Mouse (Mus musculus) lung, postnatal 25 days (tissue): ENCODE measurements around the gene Ppp2r5d.

ENCODE experiments used
- DNase-seq: peaks from one replicate; pipeline ENCODE4 v3.0.0; 2022; ENCODE audit warnings: low spot score

Gene Ppp2r5d

GRCm38 (mm10) chr17:46721077-46721476, 16.2 kb upstream of the Ppp2r5d start:
- DNase-seq: no peak

- no peak for DNase-seq
Measured at GRCm38 (mm10) chr17:46714756-46715481, 10.0 kb upstream of the Ppp2r5d start.

DNA sequence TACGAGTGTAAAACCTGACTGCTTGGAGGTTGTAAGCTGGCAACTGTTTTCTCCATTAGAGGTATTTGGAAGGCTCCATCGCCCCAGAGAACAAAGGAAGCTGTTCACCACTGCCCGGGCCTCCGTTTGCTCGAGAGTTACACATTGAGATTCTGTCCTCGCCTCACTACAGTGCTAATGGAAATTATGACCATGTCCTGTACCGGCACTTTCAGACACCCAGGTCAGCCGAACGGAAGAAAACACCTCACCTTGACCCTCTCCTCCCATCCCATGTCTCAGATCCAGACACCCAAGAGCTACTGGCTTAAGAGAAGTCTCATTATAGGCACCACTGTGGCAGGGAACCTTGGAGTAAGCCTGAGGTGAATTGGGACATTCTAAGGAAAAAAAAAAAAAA, 8.9 kb upstream of the Ppp2r5d start:
- DNase-seq: no peak

DNA sequence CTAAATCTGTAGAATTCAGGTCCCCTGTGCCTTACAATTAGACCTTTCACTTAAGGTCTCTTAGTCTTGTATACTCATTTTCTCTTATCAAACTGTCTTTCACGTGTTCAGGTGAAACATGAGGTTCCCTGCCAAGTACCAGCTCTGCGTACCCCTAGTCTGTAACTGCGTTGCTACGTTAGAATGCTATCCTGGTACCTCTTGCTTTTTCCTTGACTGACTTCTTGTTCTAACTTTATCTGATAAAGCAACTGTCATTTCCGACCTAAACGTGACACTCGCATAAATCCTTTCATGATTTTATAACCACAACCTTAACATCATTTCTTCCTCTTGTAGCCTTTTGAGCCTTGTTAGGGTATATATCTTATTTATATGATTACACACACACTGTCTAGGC, 7.5 kb upstream of the Ppp2r5d start:
- no peak for DNase-seq

DNA sequence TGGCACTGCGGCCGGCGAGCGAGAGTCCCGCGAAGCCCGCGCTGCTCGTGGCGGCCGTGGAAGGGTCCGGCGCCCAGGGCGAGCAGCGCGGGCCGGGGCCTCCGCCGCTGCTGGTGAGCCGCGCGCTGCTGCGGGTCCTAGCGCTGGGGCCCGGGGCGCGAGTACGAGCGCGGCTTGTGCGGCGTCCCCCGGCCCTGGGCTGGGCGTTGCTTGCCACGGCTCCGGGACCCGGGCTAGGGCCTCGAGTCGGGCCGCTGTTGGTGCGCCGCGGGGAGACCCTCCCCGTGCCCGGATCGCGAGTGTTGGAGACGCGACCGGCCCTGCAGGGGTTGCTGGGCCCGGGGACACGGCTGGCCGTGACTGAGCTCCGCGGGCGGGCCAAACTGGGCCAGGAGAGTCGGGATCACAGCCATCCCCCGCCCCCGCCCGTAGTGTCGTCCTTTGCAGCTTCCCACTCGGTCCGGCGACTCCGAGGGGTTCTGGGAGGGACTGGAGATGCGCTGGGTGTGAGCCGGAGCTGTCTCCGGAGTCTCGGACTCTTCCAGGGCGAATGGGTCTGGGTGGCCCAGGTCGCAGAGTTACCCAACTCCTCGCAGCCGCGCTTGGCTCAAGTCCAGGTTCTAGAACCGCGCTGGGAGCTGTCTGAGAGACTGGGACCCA, 6.8 kb upstream of the Ppp2r5d start:
- DNase-seq: no peak

DNA sequence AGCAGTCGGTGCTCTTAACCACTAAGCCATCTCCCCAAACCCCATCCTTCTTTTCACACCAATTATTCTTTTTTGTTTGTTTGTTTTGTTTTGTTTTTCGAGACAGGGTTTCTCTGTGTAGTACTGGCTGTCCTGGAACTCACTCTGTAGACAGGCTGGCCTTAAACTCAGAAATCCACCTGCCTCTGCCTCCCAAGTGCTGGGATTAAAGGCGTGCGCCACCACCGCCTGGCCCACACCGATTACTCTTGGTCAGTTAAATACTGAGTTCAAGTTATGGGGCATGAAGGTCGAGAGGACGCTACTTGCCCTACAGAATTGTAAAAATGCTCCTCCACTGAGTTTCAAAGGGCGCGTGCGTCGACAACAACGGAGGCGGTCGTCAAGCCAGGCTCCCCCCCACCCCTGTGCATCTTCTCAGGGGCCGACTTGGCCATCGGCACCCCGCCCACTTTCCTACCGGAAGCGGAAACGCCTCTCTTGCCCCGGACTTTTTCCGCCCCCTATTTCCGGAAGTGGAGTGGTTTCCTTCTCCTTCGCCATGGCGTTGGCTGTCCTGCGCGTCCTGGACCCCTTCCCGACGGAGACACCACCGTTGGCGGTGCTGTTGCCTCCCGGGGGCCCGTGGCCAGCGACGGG, 6.2 kb upstream of the Ppp2r5d start, which contains the start of gene Pex6:
Gene Pex6 (plus strand): TSS at position 505 of the 639 bp plus-strand sequence.
- DNase-seq: peak; percentile 93

GRCm38 (mm10) chr17:46706375-46707089, 1.6 kb upstream of the Ppp2r5d start:
- DNase-seq: peak; percentile 56

DNA sequence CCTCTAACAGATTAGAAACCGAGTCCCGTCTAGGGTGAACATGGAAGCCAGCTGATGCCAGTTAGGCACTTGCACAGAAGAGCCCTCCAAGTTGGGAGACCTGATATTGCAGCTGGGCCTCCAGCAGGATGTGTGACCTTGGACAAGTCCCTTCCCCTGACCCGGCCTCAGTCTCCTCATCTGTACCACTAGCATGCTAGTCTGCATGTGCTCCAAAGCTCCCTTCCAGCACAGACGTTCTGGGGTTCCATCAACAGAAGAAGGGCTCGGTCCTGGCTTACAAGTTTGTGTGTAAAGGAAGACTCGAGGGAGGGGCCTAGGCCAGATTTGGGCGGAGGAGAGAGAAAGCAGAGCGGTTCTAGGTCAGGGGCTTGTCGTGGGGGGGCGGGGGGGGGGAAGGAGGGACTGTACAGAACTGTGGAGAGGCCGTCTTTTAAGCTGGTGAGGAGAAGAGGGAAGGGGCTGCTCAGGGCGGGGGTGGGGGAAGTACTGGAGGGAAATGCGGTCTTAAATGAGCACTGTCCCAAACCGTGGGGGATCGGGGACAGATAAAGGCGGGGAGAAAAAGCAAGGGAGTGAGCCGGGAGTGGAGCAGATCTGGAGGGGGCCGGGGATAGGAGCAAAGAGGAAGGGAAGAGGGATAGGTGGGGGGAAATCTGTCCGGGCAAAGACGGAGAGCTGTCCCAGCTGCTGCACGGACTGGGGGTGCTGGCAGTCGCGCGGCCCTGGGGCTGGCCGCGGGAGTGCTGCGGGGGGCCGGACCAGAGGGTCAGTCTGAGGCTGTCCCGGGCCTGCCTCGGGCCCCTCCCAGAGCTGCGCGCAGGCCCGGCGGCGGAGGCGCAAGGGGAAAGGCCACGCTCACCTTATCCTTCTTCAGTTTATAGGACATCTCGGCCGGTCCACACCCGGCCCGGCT, 682 bp downstream of the Ppp2r5d start:
- no peak for DNase-seq

DNA sequence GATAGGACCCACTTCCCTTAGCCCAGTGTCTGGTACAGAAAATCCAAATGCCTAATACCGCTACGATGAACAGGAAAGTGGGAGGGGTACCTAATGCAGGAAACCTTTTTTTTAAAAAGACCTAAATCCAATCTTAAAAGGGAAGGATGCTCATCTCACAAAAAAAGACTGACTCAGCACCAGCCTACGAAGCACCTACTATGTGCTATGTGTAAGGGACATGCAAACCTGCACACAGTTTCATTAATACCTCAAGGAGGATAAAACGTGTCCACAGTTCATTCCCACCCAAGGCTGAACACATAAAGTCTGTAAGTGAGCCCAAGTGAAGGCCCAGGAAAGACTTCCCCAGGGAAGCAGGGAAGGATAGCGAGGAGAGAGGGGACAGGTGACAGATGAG, 2.4 kb downstream of the Ppp2r5d start:
- no peak for DNase-seq

GRCm38 (mm10) chr17:46702100-46702499, 2.8 kb downstream of the Ppp2r5d start:
- no peak for DNase-seq

- no peak for DNase-seq
Measured at GRCm38 (mm10) chr17:46701489-46701888, 3.4 kb downstream of the Ppp2r5d start.

GRCm38 (mm10) chr17:46699912-46700311, 5.0 kb downstream of the Ppp2r5d start:
- DNase-seq: no peak

DNA sequence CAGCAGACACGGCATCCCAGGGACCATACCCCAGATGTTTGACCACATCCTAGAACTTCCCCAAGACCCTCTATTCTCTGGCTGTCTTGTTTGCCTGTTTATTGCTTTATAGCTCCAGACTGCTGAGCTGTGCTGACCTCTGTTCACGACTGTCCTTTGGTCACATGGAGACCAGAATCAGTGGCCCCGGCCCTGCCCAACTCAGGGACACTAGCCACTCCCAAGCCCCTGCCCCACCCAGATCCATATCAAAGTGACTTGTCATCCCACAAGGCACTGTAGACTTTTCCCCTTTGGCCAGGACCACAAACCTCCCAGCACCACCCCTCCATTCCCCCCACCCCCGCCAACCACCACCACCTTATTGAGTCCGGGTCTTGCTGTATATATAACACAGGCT, 5.7 kb downstream of the Ppp2r5d start:
- no peak for DNase-seq

GRCm38 (mm10) chr17:46698515-46698914, 6.4 kb downstream of the Ppp2r5d start:
- DNase-seq: no peak

DNA sequence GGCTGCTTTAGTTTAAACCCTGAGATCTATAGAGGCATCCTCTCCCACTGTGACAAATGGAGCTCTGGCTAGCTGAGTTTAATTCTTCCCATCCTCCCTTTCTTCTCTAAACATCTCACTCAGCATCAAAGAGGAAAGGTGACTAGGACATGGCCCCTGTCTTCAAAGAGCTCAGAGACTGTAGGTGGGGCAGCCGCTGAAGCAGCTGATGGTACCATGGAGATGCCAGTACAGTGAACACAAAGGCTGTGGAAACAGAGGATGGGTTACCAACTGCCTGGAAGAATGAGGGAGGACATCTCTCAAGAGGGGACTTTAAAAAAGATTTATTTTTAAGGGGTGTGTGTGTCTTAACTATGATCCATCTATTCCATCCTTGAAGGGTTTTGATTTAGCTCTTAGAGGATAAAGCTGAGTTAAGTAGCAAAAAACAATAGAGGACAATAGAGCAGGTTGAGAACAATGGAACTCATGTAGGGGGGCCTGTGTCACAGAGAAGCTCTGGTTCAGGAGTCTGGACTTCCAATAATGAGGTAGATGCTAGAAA, 10.3 kb downstream of the Ppp2r5d start:
- DNase-seq: no peak

DNA sequence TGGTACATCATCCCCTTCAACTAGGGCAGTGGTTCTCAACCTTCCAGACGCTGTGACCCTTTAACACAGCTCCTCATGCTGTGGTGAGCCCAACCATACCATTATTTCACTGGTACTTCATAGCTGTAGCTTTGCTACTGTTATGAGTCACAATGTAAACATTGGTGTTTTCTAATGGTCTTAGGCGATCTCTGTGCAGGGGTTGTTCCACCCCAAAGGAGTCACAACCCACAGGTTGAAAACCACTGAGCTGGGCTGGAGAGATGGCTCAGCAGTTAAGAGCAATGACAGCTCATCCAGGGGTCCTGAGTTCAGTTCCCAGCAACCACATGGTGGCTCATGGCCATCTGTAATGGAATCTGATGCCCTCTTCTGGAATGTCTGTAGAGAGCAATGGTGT, 13.5 kb downstream of the Ppp2r5d start:
- no peak for DNase-seq

- DNase-seq: no peak
Measured at GRCm38 (mm10) chr17:46690665-46691064, 14.2 kb downstream of the Ppp2r5d start.

DNA sequence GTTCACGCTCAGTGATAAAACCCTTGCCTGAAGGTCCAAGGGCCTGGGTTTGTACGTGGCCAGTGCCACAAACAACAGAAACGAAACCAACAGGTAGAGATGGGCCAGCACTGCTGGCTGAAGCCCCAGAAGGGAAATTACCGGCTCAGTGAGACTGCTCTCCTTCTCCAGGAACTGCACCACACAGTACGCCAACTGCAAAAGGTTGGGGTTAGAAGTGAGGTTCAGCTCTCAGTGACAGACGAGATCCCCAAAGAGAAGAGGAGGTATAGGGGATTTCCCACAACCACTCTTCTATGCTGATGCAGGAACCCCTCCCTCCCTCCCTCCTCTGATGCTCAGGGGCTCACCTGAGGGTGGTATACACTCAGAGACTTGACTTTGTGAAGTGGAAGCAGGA, 19.0 kb downstream of the Ppp2r5d start:
- no peak for DNase-seq

- no peak for DNase-seq
Measured at GRCm38 (mm10) chr17:46682654-46683389, 22.1 kb downstream of the Ppp2r5d start.

GRCm38 (mm10) chr17:46681466-46682118, 23.3 kb downstream of the Ppp2r5d start:
- DNase-seq: no peak
